Mouse (Mus musculus) neural tube, embryonic 13.5 days (tissue): Measurements from ENCODE around the gene Sod1. TPM values are rescaled to one million over a fixed set of nuclear protein-coding genes. Genes with fewer than 3 reads are reported as not detected.

Experiments
- ATAC-seq: fragments of 200-750 bp; cut with Nextera tagmentation; 2 replicates; pipeline ENCODE4 v1.8.0; 2017; ENCODE audit warnings: low read depth, mild to moderate bottlenecking, moderate TSS enrichment, moderate library complexity
- H3K27ac ChIP-seq: fragments of 300-500 bp; sonication (generic); replicated peaks from 2 replicates; pipeline ENCODE4 v1.5.1; 2015; ENCODE audit warnings: moderate library complexity, mild to moderate bottlenecking, inconsistent platforms
- H3K27me3 ChIP-seq: fragments of 300-500 bp; sonication (generic); 2 replicates; pipeline ENCODE4 v1.6.1; 2015; ENCODE audit warnings: mild to moderate bottlenecking, inconsistent platforms
- H3K36me3 ChIP-seq: fragments of 300-500 bp; sonication (generic); 2 replicates; pipeline ENCODE4 v1.6.1; 2015; ENCODE audit warnings: mild to moderate bottlenecking, inconsistent platforms
- H3K4me1 ChIP-seq: fragments of 300-500 bp; sonication (generic); replicated peaks from 2 replicates; pipeline ENCODE4 v1.6.1; 2015; ENCODE audit warnings: inconsistent platforms
- H3K4me2 ChIP-seq: fragments of 300-500 bp; sonication (generic); 2 replicates; pipeline ENCODE4 v1.6.1; 2015; ENCODE audit warnings: inconsistent platforms, mild to moderate bottlenecking, moderate library complexity
- H3K4me3 ChIP-seq: fragments of 300-500 bp; sonication (generic); 2 replicates; pipeline ENCODE4 v1.5.1; 2015; ENCODE audit warnings: mild to moderate bottlenecking, inconsistent platforms
- H3K9ac ChIP-seq: fragments of 300-500 bp; sonication (generic); 2 replicates; pipeline ENCODE4 v1.6.1; 2015; ENCODE audit warnings: moderate library complexity, mild to moderate bottlenecking, inconsistent platforms
- H3K9me3 ChIP-seq: fragments of 300-500 bp; sonication (generic); 2 replicates; pipeline ENCODE4 v1.6.1; 2016; ENCODE audit warnings: inconsistent platforms
- whole genome bisulfite sequencing: fragments of 180-500 bp; shearing (Covaris S2); methylation state at CpG from one replicate; pipeline ENCODE4 v1.1.7; 2015; 5-methylcytosine and 5-hydroxymethylcytosine counted together
- polyA plus RNA-seq: library from polyadenylated mRNA; unstranded; fragments of >200 nt; fragmentation: Nextera tagmentation; extraction: Ambion mirVana; gene quantifications from 2 replicates; pipeline ENCODE4 v1.2.1, GENCODE M21; 2015

Sod1 gene
- polyA plus RNA-seq, 1 experiment from 2014 or later = 918 TPM

DNA sequence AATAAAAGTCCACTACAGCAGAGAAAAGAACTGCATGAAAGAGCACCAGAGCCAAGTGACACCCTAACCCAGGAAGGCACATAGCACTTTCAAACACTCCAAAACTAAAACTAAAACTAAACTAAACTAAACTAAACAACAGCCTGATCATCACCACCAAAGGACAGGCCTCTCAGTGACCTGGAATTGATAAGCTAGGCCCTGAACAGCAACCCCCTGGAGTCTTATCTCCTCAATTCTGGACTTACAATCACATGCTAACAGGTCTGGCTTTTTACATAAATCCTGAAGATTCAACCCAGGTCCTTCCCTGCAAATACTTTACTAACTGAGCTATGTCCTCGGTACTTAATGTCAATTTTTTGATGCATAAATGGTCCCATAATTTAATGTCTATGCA, 44.6 kb downstream of the Sod1 start:
- Histone ChIP-seq H3K9ac (no peak overlapping the region), H3K9me3 (no peaks in the 10 kb centered on the region), H3K4me3 (no peak overlapping the region), H3K27me3 (no peaks in the 10 kb centered on the region), H3K36me3 (peaks cover 16% of the 10 kb centered on the region), H3K27ac (no peak overlapping the region), H3K4me2 (no peak overlapping the region), H3K4me1 (peaks cover 6% of the 10 kb centered on the region)
- ATAC-seq = no peak
- 77% methylated on average over 1 of the region's 1 CpGs for WGBS

GRCm38 (mm10) chr16:90266581-90266980, 46.0 kb downstream of the Sod1 start:
- no peak overlapping the region for H3K4me2 ChIP-seq
- WGBS = 41% methylated on average over 1 of the region's 1 CpGs
- peaks cover 6% of the 10 kb centered on the region for H3K4me1 ChIP-seq
- H3K9ac ChIP-seq = no peak overlapping the region
- no peak overlapping the region for H3K27ac ChIP-seq
- no peak for ATAC-seq
- H3K9me3 ChIP-seq = no peaks in the 10 kb centered on the region
- no peak overlapping the region for H3K4me3 ChIP-seq
- peaks cover 3% of the 10 kb centered on the region for H3K36me3 ChIP-seq
- no peaks in the 10 kb centered on the region for H3K27me3 ChIP-seq

- no peak for ATAC-seq
- H3K4me3 ChIP-seq = no peak overlapping the region
- 85% methylated on average over 6 of the region's 6 CpGs for WGBS
These were observed 55.0 kb downstream of the Sod1 start for GRCm38 (mm10) chr16:90275521-90275920.

More at GRCm38 (mm10) chr16:90275521-90275920, 55.0 kb downstream of the Sod1 start:
- H3K9ac ChIP-seq = no peak overlapping the region
- H3K27ac ChIP-seq = no peak overlapping the region
- H3K4me2 ChIP-seq = no peak overlapping the region
- H3K36me3 ChIP-seq = no peaks in the 10 kb centered on the region
- H3K27me3 ChIP-seq = no peaks in the 10 kb centered on the region
- H3K9me3 ChIP-seq = no peaks in the 10 kb centered on the region
- H3K4me1 ChIP-seq = peaks cover 17% of the 10 kb centered on the region

Other genes with a start within 250 kb of the Sod1 start
- gene Tiam1, start 77.0 kb upstream of the Sod1 start, polyA plus RNA-seq = 21.2 and 21.9 TPM in 2 replicates
- 26.4 and 30.3 TPM in 2 replicates for gene Scaf4, start 63.7 kb downstream of the Sod1 start, polyA plus RNA-seq
- 6.2 and 6.8 TPM in 2 replicates for gene Hunk, start 165.3 kb downstream of the Sod1 start, polyA plus RNA-seq